Mouse (Mus musculus) midbrain, embryonic 15.5 days (tissue): ENCODE data around the gene Gcm2. TPM values are rescaled to one million over a fixed set of nuclear protein-coding genes. Genes with fewer than 3 reads are reported as not detected.

Source experiments
- ATAC-seq: fragments of 200-750 bp; cut with Nextera tagmentation; replicated peaks from 2 replicates; pipeline ENCODE4 v1.8.0; 2017; ENCODE audit warnings: moderate TSS enrichment
- H3K27ac ChIP-seq: fragments of 300-500 bp; sonication (generic); 2 replicates; pipeline ENCODE4 v1.5.1; 2015; ENCODE audit warnings: mild to moderate bottlenecking, inconsistent platforms
- H3K27me3 ChIP-seq: fragments of 300-500 bp; sonication (generic); replicated peaks from 2 replicates; pipeline ENCODE4 v1.6.1; 2015; ENCODE audit warnings: inconsistent platforms
- H3K36me3 ChIP-seq: fragments of 300-500 bp; sonication (generic); replicated peaks from 2 replicates; pipeline ENCODE4 v1.6.1; 2015; ENCODE audit warnings: inconsistent platforms
- H3K4me1 ChIP-seq: fragments of 300-500 bp; sonication (generic); 2 replicates; pipeline ENCODE4 v1.6.1; 2015; ENCODE audit warnings: inconsistent platforms
- H3K4me2 ChIP-seq: fragments of 300-500 bp; sonication (generic); 2 replicates; pipeline ENCODE4 v1.6.1; 2015; ENCODE audit warnings: inconsistent platforms, mild to moderate bottlenecking, moderate library complexity
- H3K4me3 ChIP-seq: fragments of 300-500 bp; sonication (generic); 2 replicates; pipeline ENCODE4 v1.5.1; 2015; ENCODE audit warnings: mild to moderate bottlenecking, inconsistent platforms
- H3K9ac ChIP-seq: fragments of 300-500 bp; sonication (generic); 2 replicates; pipeline ENCODE4 v1.6.1; 2015; ENCODE audit warnings: mild to moderate bottlenecking, inconsistent platforms
- H3K9me3 ChIP-seq: fragments of 300-500 bp; sonication (generic); 2 replicates; pipeline ENCODE4 v1.6.1; 2016; ENCODE audit warnings: inconsistent platforms
- whole genome bisulfite sequencing: fragments of 180-500 bp; shearing (Covaris S2); methylation state at CpG from one replicate; pipeline ENCODE4 v1.1.7; 2015; ENCODE audit warnings: mixed read lengths; 5-methylcytosine and 5-hydroxymethylcytosine counted together
- polyA plus RNA-seq: library from polyadenylated mRNA; unstranded; fragments of >200 nt; fragmentation: Nextera tagmentation; extraction: Ambion mirVana; gene quantifications from 2 replicates; pipeline ENCODE4 v1.2.1, GENCODE M21; 2015

Gcm2 gene
- polyA plus RNA-seq, 1 experiment from 2014 or later, result not detected

GRCm38 (mm10) chr13:41078690-41079420 lies 32.0 kb downstream of the Gcm2 start:
- peak overlapping the region; percentile 51 for H3K4me3 ChIP-seq
- peak overlapping the region; percentile 28 for H3K9ac ChIP-seq
- 5% methylated on average over 24 of the region's 24 CpGs for WGBS
- H3K36me3 ChIP-seq, result no peaks in the 10 kb centered on the region
- ATAC-seq, result peak; percentile 74
- peaks cover 11% of the 10 kb centered on the region; the same call in 1 of the 2 replicates for H3K4me1 ChIP-seq
- no peaks in the 10 kb centered on the region for H3K9me3 ChIP-seq
- H3K4me2 ChIP-seq, result peak overlapping the region; percentile 78
- no peak overlapping the region for H3K27ac ChIP-seq
- peaks cover 10% of the 10 kb centered on the region; the same call in 1 of the 2 replicates for H3K27me3 ChIP-seq

- Histone ChIP-seq H3K4me2 (peak overlapping the region; percentile 78; the same call in 1 of the 2 replicates), H3K27me3 (peaks cover 10% of the 10 kb centered on the region; the same call in 1 of the 2 replicates), H3K4me3 (no peak overlapping the region), H3K36me3 (no peaks in the 10 kb centered on the region), H3K9me3 (no peaks in the 10 kb centered on the region), H3K4me1 (peaks cover 11% of the 10 kb centered on the region; the same call in 1 of the 2 replicates), H3K9ac (no peak overlapping the region), H3K27ac (no peak overlapping the region)
- no peak for ATAC-seq
- 35% methylated on average over 9 of the region's 9 CpGs for WGBS
These were observed 32.9 kb downstream of the Gcm2 start for GRCm38 (mm10) chr13:41077921-41078320.

- no peak overlapping the region for H3K9ac ChIP-seq
- no peak overlapping the region for H3K4me2 ChIP-seq
- no peak for ATAC-seq
- H3K27ac ChIP-seq, result no peak overlapping the region
- 0 out of 2 replicates have a peak, but pooled peaks cover 3% of the 10 kb centered on the region for H3K27me3 ChIP-seq
- no peaks in the 10 kb centered on the region for H3K9me3 ChIP-seq
- WGBS, result 87% methylated on average over 5 of the region's 5 CpGs
- no peaks in the 10 kb centered on the region for H3K36me3 ChIP-seq
- no peak overlapping the region for H3K4me3 ChIP-seq
- peaks cover 6% of the 10 kb centered on the region; the same call in 1 of the 2 replicates for H3K4me1 ChIP-seq
These were observed 37.0 kb downstream of the Gcm2 start for GRCm38 (mm10) chr13:41073819-41074218.

- no peak for ATAC-seq
- no peaks in the 10 kb centered on the region for H3K4me1 ChIP-seq
- no peak overlapping the region for H3K4me3 ChIP-seq
- H3K4me2 ChIP-seq, result no peak overlapping the region
- 91% methylated on average over 11 of the region's 11 CpGs for WGBS
- no peak overlapping the region for H3K9ac ChIP-seq
- H3K27ac ChIP-seq, result no peak overlapping the region
- no peaks in the 10 kb centered on the region for H3K36me3 ChIP-seq
- H3K27me3 ChIP-seq, result no peaks in the 10 kb centered on the region
- H3K9me3 ChIP-seq, result no peaks in the 10 kb centered on the region
These were observed 39.2 kb downstream of the Gcm2 start for GRCm38 (mm10) chr13:41071617-41072016.

DNA sequence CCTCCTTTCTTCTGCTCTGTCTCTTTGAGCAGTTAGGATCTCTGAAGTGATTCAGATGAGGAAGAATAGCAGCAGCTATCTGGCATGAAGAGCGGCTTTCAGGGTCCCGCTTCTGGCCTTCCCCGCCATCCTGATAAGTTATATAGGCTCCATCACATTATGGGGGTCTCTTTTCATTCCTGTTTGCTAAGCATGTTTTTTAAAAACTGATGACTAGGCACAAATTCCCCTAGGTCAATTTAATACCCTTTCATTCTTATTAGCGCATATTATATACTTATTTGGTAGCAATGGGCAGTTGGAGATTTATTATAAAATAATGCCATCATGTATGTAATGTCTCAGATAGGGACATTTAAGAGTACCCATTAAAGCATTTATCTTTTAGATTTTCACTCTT lies 43.2 kb downstream of the Gcm2 start:
- H3K27me3 ChIP-seq, result no peaks in the 10 kb centered on the region
- no peaks in the 10 kb centered on the region for H3K4me1 ChIP-seq
- WGBS, result 92% methylated on average over 4 of the region's 4 CpGs
- no peak overlapping the region for H3K9ac ChIP-seq
- no peak overlapping the region for H3K27ac ChIP-seq
- no peaks in the 10 kb centered on the region for H3K36me3 ChIP-seq
- no peak for ATAC-seq
- no peak overlapping the region for H3K4me3 ChIP-seq
- H3K9me3 ChIP-seq, result no peaks in the 10 kb centered on the region
- H3K4me2 ChIP-seq, result no peak overlapping the region

DNA sequence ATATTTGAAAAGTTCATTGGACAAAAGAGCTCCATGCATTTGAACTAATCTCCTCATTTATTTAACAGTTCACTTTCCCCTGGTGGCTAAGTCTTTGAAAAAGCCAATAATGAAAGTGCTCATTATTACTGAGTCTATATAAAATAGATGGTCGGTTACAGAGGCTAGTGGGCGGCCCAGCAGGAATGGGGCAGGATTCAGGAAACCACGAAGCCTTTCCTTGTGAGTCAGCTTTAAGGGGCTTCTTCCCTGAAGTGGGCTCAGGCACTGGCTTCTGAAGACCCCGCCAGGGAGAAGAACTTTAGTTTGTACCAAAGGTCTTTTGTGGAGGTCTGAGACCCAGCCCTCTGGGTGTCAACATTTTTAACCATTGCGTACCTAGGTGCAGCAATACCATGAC lies 58.9 kb downstream of the Gcm2 start:
- Histone ChIP-seq H3K27me3 (0 out of 2 replicates have a peak, but pooled peaks cover 4% of the 10 kb centered on the region), H3K4me1 (no peaks in the 10 kb centered on the region), H3K9ac (no peak overlapping the region), H3K9me3 (no peaks in the 10 kb centered on the region), H3K4me3 (no peak overlapping the region), H3K36me3 (no peaks in the 10 kb centered on the region), H3K4me2 (no peak overlapping the region), H3K27ac (no peak overlapping the region)
- no peak for ATAC-seq
- 26% methylated on average over 5 of the region's 5 CpGs for WGBS

Other genes starting within 250 kb of the Gcm2 start
- gene Pak1ip1, start 110.0 kb downstream of the Gcm2 start, polyA plus RNA-seq, result 56.2 and 61.4 TPM in 2 replicates
- gene Tmem14c, start 94.7 kb downstream of the Gcm2 start, polyA plus RNA-seq, result 107 and 110 TPM in 2 replicates
- gene Mak, start 31.3 kb downstream of the Gcm2 start, polyA plus RNA-seq, result 1.8 and 2.2 TPM in 2 replicates
- gene Sycp2l, start 3.3 kb upstream of the Gcm2 start, polyA plus RNA-seq, result not detected in 2 replicates
- gene Elovl2, start 109.4 kb upstream of the Gcm2 start, polyA plus RNA-seq, result 40.0 and 43.4 TPM in 2 replicates
- 24.9 and 25.3 TPM in 2 replicates for gene Smim13, start 138.8 kb upstream of the Gcm2 start, polyA plus RNA-seq
- not detected in 2 replicates for gene Gm17364, start 162.9 kb upstream of the Gcm2 start, polyA plus RNA-seq